Mouse (Mus musculus) neural tube, embryonic 12.5 days (tissue): ENCODE results near the gene Olfr93. TPM values are rescaled to one million over a fixed set of nuclear protein-coding genes. Genes with fewer than 3 reads are reported as not detected.
A peak's percentile ranks its signal among the peaks of the same experiment; 100 is the strongest.
"Not testable (repeated sequence)": the region's sequence is repeated elsewhere in the genome, so short reads cannot be mapped to it uniquely, and the experiment has no call there.

Experiments used
- ATAC-seq: fragments of 200-750 bp; cut with Nextera tagmentation; 2 replicates; pipeline ENCODE4 v1.8.0; 2017; ENCODE audit warnings: low read depth, mild to moderate bottlenecking, moderate TSS enrichment, moderate library complexity; ENCODE audit not compliant: low FRiP score
- H3K27ac ChIP-seq: fragments of 300-500 bp; sonication (generic); 2 replicates; pipeline ENCODE4 v1.5.1; 2016
- H3K27me3 ChIP-seq: fragments of 300-500 bp; sonication (generic); replicated peaks from 2 replicates; pipeline ENCODE4 v1.6.1; 2016; ENCODE audit warnings: mild to moderate bottlenecking
- H3K36me3 ChIP-seq: fragments of 300-500 bp; sonication (generic); 2 replicates; pipeline ENCODE4 v1.6.1; 2016; ENCODE audit warnings: mild to moderate bottlenecking
- H3K4me1 ChIP-seq: fragments of 300-500 bp; sonication (generic); 2 replicates; pipeline ENCODE4 v1.6.1; 2016
- H3K4me2 ChIP-seq: fragments of 300-500 bp; sonication (generic); replicated peaks from 2 replicates; pipeline ENCODE4 v1.6.1; 2016; ENCODE audit warnings: mild to moderate bottlenecking
- H3K4me3 ChIP-seq: fragments of 300-500 bp; sonication (generic); 2 replicates; pipeline ENCODE4 v1.5.1; 2016
- H3K9ac ChIP-seq: fragments of 300-500 bp; sonication (generic); 2 replicates; pipeline ENCODE4 v1.6.1; 2016; ENCODE audit warnings: mild to moderate bottlenecking
- H3K9me3 ChIP-seq: fragments of 300-500 bp; sonication (generic); 2 replicates; pipeline ENCODE4 v1.6.1; 2016; ENCODE audit warnings: mild to moderate bottlenecking
- WGBS: fragments of 180-500 bp; shearing (Covaris S2); methylation state at CpG from one replicate; pipeline ENCODE4 v1.1.7; 2016; 5-methylcytosine and 5-hydroxymethylcytosine counted together
- polyA plus RNA-seq: library from polyadenylated mRNA; unstranded; fragments of >200 nt; fragmentation: Nextera tagmentation; extraction: Ambion mirVana; gene quantifications from 2 replicates; pipeline ENCODE4 v1.2.1, GENCODE M21; 2016

Olfr93 gene
- not detected in 2 replicates for polyA plus RNA-seq

DNA sequence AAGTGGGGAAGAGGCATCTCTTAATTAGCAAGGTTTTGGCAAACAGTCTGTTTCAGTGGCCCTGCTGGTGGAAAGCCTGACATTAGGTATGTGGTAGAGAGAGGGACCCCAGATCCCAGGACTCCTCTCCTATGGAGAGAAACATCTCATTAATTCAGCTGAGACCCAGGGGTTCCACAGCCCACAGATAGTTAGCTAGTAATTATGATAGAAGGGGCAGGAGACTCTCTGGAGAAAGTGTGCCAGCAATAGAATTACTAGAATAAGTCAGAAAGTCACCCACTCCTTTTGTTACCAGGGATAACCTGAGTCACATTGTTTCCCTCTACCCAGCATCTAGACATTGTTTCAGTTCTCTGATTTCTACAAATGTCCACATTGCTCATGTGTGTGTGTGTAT, at the start of gene Olfr93:
Olfr93 (minus strand) TSS at position 101 of the 400 bp plus-strand sequence.
- H3K9ac ChIP-seq = no peak within 1 kb of the TSS
- no peaks in the 10 kb centered on the region for H3K36me3 ChIP-seq
- no peak within 1 kb of the TSS for H3K4me3 ChIP-seq
- H3K9me3 ChIP-seq = no peaks in the 10 kb centered on the region
- no peaks in the 10 kb centered on the region for H3K27me3 ChIP-seq
- H3K27ac ChIP-seq = no peak within 1 kb of the TSS
- H3K4me2 ChIP-seq = no peak within 1 kb of the TSS
- no peaks in the 10 kb centered on the region for H3K4me1 ChIP-seq
- ATAC-seq = no peak

DNA sequence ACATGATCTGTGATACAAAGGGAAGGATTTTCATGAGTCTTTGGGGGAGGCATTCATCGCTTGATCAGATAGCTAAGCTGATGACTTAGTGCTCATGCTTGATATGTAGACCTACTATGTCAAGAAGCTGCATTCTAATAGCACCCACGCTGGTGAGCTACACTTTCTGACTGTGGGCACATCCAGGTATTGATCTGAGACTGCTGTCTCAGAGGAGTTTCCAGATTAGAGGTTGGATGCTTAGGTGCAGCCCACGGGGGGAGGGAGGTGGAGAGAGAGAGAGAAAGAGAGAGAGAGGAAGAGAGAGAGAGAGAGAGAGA, 42.6 kb upstream of the Olfr93 start:
- 0 out of 2 replicates have a peak, but pooled peaks have one; percentile 37 for ATAC-seq
- Histone ChIP-seq H3K9me3 (no peaks in the 10 kb centered on the region), H3K4me3 (no peak overlapping the region), H3K9ac (no peak overlapping the region), H3K4me2 (no peak overlapping the region), H3K36me3 (no peaks in the 10 kb centered on the region), H3K4me1 (no peaks in the 10 kb centered on the region), H3K27me3 (no peaks in the 10 kb centered on the region), H3K27ac (no peak overlapping the region)
- WGBS = 30% methylated on average over 3 of the region's 3 CpGs

DNA sequence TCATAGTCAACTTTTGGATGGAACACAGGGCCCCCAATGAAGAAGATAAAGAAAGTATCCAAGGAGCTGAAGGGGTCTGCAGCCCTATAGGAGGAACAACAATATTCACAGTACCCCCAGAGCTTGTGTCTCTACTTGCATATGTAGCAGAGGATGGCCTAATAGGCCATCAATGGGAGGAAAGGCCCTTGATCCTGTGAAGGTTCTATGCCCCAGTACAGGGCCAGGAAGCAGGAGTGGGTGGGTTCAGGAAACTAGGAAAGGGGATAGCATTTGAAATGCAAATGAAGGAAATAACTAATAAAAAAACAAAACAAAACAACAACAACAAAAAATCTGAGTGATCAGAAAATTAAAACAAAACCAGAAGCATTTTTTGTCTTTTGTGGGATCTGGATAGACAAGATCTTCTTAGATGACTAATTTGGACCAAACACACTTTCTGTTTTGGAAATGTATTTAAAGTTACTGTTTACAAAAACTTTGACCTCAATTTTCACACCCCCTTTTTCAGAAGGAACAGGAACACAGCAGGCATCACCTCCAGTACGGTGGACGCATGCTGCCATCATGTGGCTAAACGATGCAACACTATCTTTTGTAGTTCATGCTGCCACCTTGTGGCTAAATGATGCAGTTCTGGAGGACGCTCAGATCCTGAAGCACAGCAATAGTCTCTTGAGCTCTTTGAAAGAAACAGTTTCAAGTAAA, 42.1 kb upstream of the Olfr93 start:
- Histone ChIP-seq H3K9me3 (no peaks in the 10 kb centered on the region), H3K4me1 (no peaks in the 10 kb centered on the region), H3K4me3 (no peak overlapping the region), H3K27ac (no peak overlapping the region), H3K4me2 (no peak overlapping the region), H3K27me3 (peaks cover 3% of the 10 kb centered on the region), H3K36me3 (no peaks in the 10 kb centered on the region), H3K9ac (no peak overlapping the region)
- peak; percentile 65; the same call in 1 of the 2 replicates for ATAC-seq
- 1% methylated on average over 4 of the region's 4 CpGs for WGBS

DNA sequence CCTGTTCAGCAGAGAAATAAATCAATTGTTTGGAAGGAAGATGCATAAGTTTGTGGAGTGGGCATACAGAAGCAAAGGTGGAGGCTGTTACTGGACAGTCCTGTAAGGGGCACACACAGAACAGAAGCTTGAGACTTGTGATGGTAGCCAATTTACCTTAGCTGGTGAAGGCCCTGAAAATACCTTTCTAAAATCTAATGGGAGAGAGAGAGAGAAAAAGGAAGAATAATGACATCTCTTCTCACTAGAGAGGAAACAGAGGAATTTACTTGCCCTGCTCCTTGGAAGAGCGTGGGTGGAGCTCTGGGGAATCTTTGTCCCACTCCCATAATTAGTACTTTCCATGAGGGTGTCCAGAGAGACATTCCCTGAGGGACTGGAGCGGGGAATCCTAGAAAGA, 39.6 kb upstream of the Olfr93 start, which contains the start of gene Olfr94:
Olfr94 (minus strand) TSS at position 101 of the 400 bp plus-strand sequence.
- 77% methylated on average over 2 of the region's 2 CpGs for WGBS
- ATAC-seq = no peak
- peaks cover 8% of the 10 kb centered on the region; the same call in 1 of the 2 replicates for H3K4me1 ChIP-seq

DNA sequence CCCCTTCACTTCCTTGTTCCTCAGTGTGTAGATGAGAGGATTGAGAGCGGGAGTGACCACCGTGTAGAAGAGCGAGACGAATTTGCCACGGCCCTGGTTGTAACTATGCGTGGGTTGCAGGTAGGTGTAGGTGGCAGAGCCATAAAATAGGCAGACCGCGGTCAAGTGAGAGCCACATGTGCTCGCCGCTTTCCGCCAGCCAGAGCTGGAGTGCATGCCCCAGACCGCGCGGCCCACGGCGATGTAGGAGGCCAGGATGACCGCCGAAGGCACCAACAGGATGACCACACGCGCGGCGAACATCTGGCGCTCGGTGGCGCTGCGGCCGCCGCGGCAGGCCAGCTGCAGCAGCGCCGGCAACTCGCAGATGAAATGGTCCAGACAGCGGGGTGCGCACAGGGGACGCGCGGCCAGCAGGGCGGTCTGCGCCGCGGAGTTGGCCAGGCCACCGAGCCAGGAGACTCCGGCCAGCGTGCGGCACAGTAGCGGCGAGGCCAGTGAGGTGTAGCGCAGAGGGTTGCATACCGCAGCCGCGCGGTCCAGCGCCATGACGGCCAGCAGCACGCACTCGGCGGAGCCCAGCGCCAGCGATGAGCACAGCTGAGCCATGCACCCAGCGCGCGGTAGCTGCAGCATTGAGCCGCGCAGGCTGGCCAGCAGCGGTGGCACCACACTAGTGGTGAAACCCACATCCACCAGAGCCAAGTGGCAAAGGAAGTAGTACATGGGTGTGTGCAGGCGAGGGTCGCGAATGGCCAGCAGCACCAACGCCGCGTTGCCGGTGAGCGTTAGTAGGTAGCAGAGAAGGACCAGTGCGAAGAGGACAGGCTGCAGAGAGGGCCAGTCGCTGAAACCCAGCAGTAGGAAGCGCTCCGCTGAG, 35.8 kb upstream of the Olfr93 start:
- Histone ChIP-seq H3K27ac (no peak overlapping the region), H3K4me1 (peaks cover 8% of the 10 kb centered on the region; the same call in 1 of the 2 replicates), H3K4me3 (peak overlapping the region; percentile 57), H3K36me3 (no peaks in the 10 kb centered on the region), H3K27me3 (peaks cover 30% of the 10 kb centered on the region), H3K9me3 (no peaks in the 10 kb centered on the region), H3K9ac (peak overlapping the region; percentile 49), H3K4me2 (peak overlapping the region; percentile 95)
- ATAC-seq = peak; percentile 88
- under 1% methylated on average over 77 of the region's 77 CpGs for WGBS

More for the DNA sequence above, 39.6 kb upstream of the Olfr93 start, which contains the start of gene Olfr94:
- no peak within 1 kb of the TSS for H3K4me3 ChIP-seq
- H3K36me3 ChIP-seq = no peaks in the 10 kb centered on the region
- H3K4me2 ChIP-seq = no peak within 1 kb of the TSS
- H3K27ac ChIP-seq = no peak within 1 kb of the TSS
- H3K27me3 ChIP-seq = peaks cover 23% of the 10 kb centered on the region
- no peak within 1 kb of the TSS for H3K9ac ChIP-seq
- no peaks in the 10 kb centered on the region for H3K9me3 ChIP-seq

DNA sequence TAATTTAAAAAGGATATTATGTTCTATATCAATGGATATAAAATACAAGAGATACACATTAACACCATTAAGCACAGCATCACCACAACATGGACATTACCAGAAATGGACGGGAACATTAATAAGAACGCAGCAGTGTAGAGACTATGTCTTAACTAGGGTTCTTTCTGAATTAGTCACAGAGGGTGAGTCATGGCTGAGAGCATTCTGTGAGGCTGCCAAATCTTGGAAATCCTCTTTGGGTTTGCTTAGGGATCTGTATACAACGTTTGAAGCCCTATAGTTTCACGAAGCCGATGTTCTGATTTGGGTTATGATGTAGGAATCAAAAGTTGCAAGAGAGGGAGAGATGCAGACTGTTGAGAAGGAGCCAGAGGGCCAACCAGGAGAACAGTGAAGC, 33.5 kb upstream of the Olfr93 start:
- no peaks in the 10 kb centered on the region for H3K36me3 ChIP-seq
- no peak overlapping the region for H3K27ac ChIP-seq
- 83% methylated on average over 5 of the region's 5 CpGs for WGBS
- peaks cover 8% of the 10 kb centered on the region; the same call in 1 of the 2 replicates for H3K4me1 ChIP-seq
- no peak overlapping the region for H3K9ac ChIP-seq
- ATAC-seq = no peak
- no peak overlapping the region for H3K4me3 ChIP-seq
- peaks cover 30% of the 10 kb centered on the region for H3K27me3 ChIP-seq
- no peaks in the 10 kb centered on the region for H3K9me3 ChIP-seq
- H3K4me2 ChIP-seq = no peak overlapping the region

DNA sequence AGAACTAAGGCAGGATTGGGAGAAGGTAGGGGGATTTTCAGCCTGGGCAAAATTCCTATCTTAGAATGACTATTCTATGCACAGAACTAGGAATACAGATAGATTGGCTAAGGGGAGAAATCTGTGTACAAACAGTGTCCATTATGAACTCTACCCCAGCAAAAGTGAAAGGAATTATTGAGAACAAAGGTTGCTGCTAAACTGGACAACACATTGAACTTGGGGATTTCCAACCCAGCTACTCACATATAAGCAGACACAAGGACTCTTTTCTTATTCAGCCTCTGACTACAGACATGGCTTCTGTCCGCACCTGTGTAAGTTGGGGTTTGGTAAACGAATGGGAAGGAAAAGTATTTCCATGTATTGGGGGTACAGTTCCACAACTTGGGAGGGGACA, 32.4 kb upstream of the Olfr93 start, which contains the start of gene Ubd:
Ubd (plus strand) TSS at position 237 of the 400 bp plus-strand sequence.
- no peak within 1 kb of the TSS for H3K27ac ChIP-seq
- peaks cover 30% of the 10 kb centered on the region for H3K27me3 ChIP-seq
- no peak within 1 kb of the TSS for H3K9ac ChIP-seq
- ATAC-seq = no peak
- no peak within 1 kb of the TSS for H3K4me2 ChIP-seq
- H3K36me3 ChIP-seq = no peaks in the 10 kb centered on the region
- H3K4me3 ChIP-seq = no peak within 1 kb of the TSS
- H3K9me3 ChIP-seq = no peaks in the 10 kb centered on the region
- 79% methylated on average over 2 of the region's 2 CpGs for WGBS
- peaks cover 8% of the 10 kb centered on the region; the same call in 1 of the 2 replicates for H3K4me1 ChIP-seq

DNA sequence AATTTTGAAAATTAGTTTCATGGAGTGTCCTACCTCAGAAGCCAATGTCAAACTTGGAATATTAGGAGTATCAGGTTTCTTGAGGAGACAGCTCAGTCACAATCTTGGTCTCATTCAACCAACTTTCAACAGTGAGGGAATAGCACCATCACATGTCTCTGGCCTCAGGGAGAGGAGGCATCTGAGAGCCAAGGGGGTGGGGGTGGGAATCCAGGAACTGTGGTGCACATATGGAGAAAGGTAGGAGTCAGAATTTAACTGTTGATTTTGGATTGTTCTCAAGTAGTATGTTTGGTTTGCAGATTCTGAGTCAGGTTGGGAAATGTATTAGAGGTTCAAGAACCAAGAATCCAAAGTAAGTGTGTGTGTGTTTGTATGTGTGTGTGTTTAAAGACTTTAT, 31.7 kb upstream of the Olfr93 start:
- no peak overlapping the region for H3K9ac ChIP-seq
- H3K27ac ChIP-seq = no peak overlapping the region
- peaks cover 24% of the 10 kb centered on the region for H3K27me3 ChIP-seq
- H3K4me1 ChIP-seq = peaks cover 8% of the 10 kb centered on the region; the same call in 1 of the 2 replicates
- no peak overlapping the region for H3K4me2 ChIP-seq
- H3K9me3 ChIP-seq = no peaks in the 10 kb centered on the region
- ATAC-seq = no peak
- H3K36me3 ChIP-seq = no peaks in the 10 kb centered on the region
- no peak overlapping the region for H3K4me3 ChIP-seq

DNA sequence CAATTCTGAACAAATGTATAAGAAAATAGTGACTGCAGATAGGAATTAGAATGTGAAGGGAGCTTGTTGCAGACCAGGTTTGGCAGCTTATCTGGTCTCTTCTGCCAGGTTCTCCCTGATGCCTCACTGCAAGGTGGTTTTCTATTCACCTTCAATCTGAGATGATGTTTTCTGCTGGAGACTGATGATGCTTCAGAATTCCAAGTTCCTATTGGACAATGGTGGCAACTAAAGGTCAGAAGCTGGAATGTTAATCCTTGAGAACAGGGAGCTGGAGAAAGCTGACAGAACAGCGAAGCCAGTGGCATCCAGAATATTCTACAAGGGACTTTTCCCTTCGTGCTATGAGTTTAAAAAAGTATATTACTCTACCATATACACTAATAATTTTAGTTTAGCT, 29.4 kb upstream of the Olfr93 start:
- 0 out of 2 replicates have a peak, but pooled peaks cover 7% of the 10 kb centered on the region for H3K27me3 ChIP-seq
- 58% methylated on average over 2 of the region's 2 CpGs for WGBS
- H3K4me1 ChIP-seq = no peaks in the 10 kb centered on the region
- no peak overlapping the region for H3K9ac ChIP-seq
- H3K36me3 ChIP-seq = no peaks in the 10 kb centered on the region
- H3K9me3 ChIP-seq = no peaks in the 10 kb centered on the region
- H3K4me2 ChIP-seq = no peak overlapping the region
- ATAC-seq = no peak
- H3K4me3 ChIP-seq = no peak overlapping the region
- H3K27ac ChIP-seq = no peak overlapping the region

DNA sequence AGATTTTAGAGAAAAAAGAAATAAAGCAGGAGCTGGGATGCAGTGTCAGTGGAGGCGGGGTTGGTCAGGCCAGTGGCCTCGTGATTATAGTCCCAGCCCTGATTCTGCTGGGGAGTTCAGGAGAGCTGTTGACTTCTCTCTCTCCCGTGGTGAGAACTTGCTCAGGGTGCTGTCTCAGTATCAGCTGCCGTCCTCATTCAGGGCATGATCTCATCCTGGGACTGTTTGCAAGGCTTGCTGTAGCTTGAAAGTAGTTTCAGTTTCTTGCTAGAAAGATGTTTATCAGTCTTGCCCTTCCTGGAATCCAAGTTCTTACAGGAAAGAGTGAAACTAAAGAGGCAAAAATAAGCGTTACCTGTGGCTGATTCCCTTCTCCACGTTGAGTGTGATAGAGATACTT, 24.2 kb upstream of the Olfr93 start:
- no peaks in the 10 kb centered on the region for H3K9me3 ChIP-seq
- no peaks in the 10 kb centered on the region for H3K4me1 ChIP-seq
- no peak overlapping the region for H3K27ac ChIP-seq
- ATAC-seq = no peak
- no peaks in the 10 kb centered on the region for H3K27me3 ChIP-seq
- no peaks in the 10 kb centered on the region for H3K36me3 ChIP-seq
- H3K9ac ChIP-seq = no peak overlapping the region
- no peak overlapping the region for H3K4me2 ChIP-seq
- 51% methylated on average over 6 of the region's 6 CpGs for WGBS
- no peak overlapping the region for H3K4me3 ChIP-seq

DNA sequence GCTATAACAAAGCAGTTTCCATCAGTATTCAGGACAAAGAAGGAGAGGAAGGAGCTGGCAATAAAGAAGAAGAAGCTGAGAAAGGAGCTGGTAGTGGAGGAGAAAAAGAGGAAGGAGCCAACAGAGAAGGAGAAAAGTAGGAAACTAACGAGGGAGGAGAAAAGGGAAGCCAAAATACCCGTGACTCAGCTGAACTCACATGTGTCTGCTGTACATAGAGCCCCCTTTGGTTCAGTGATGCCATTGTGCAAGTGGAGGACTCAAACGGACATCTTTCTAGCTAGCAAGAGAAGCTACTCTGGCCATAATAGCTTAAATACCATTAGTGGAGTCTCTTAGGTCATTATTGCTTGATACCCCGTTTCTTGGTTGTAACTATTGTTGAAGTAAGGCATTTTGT, 29.9 kb downstream of the Olfr93 start:
- 79% methylated on average over 4 of the region's 4 CpGs for WGBS
- not testable (repeated sequence) for ATAC-seq, H3K9ac ChIP-seq, H3K4me2 ChIP-seq, H3K4me1 ChIP-seq, H3K36me3 ChIP-seq, H3K9me3 ChIP-seq, H3K4me3 ChIP-seq, H3K27ac ChIP-seq, H3K27me3 ChIP-seq

DNA sequence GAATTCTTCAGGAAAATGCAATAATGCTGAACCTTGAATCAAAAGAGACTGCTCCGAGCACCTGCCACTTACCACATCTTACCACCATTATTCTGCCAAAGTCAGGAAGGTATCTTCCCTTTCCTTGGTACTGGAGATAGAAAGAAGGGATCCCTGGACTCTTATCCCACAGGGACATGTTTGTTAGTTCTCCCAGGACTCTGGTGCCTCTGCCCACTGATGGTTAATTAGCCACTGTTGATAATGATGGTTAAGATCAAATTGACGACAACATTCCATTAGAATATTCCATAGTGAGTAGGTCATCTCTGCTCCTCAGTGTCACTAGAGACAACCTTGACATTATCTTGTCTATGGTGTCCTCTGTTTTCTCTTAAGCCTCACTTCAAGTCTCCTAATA, 41.3 kb downstream of the Olfr93 start, which contains the start of gene Olfr92:
Olfr92 (minus strand) TSS at position 101 of the 400 bp plus-strand sequence.
- Histone ChIP-seq H3K36me3 (no peaks in the 10 kb centered on the region), H3K4me3 (no peak within 1 kb of the TSS), H3K4me1 (no peaks in the 10 kb centered on the region), H3K4me2 (no peak within 1 kb of the TSS), H3K9me3 (no peaks in the 10 kb centered on the region), H3K27me3 (no peaks in the 10 kb centered on the region), H3K27ac (no peak within 1 kb of the TSS), H3K9ac (no peak within 1 kb of the TSS)
- no peak for ATAC-seq
- WGBS = 90% methylated on average over 2 of the region's 2 CpGs
